Mouse (Mus musculus) midbrain, postnatal 0 days (tissue): Measurements from ENCODE around the gene Ap3b2. TPM values are rescaled to one million over a fixed set of nuclear protein-coding genes. Genes with fewer than 3 reads are reported as not detected.

Experiments
- ATAC-seq: fragments of 200-750 bp; cut with Nextera tagmentation; 2 replicates; pipeline ENCODE4 v1.8.0; 2017; ENCODE audit warnings: moderate number of reproducible peaks, mild to moderate bottlenecking, moderate TSS enrichment, moderate library complexity; ENCODE audit not compliant: low FRiP score
- DNase-seq: peaks from one replicate; pipeline ENCODE4 v3.0.0-alpha.2; 2015; ENCODE audit warnings: low spot score
- H3K27ac ChIP-seq: fragments of 300-500 bp; sonication (generic); 2 replicates; pipeline ENCODE4 v1.5.1; 2014; ENCODE audit warnings: low read depth, mild to moderate bottlenecking, low read length, mixed read lengths
- H3K27me3 ChIP-seq: fragments of 300-500 bp; sonication (generic); 2 replicates; pipeline ENCODE4 v1.6.1; 2014; ENCODE audit warnings: low read length, control low read depth, mixed read lengths; ENCODE audit not compliant: insufficient read depth
- H3K36me3 ChIP-seq: fragments of 300-500 bp; sonication (generic); 2 replicates; pipeline ENCODE4 v1.6.1; 2014; ENCODE audit warnings: low read length, control low read depth, mixed read lengths; ENCODE audit not compliant: insufficient read depth
- H3K4me1 ChIP-seq: fragments of 300-500 bp; sonication (generic); 2 replicates; pipeline ENCODE4 v1.6.1; 2014; ENCODE audit warnings: mild to moderate bottlenecking, control low read depth, antibody characterized with exemption, low read length, mixed read lengths; ENCODE audit not compliant: insufficient read depth
- H3K4me2 ChIP-seq: fragments of 300-500 bp; sonication (generic); 2 replicates; pipeline ENCODE4 v1.6.1; 2014; ENCODE audit warnings: low read depth, mild to moderate bottlenecking, low read length, mixed read lengths; ENCODE audit not compliant: poor library complexity, severe bottlenecking
- H3K4me3 ChIP-seq: fragments of 300-500 bp; sonication (generic); 2 replicates; pipeline ENCODE4 v1.5.1; 2014; ENCODE audit warnings: low read depth, mild to moderate bottlenecking, low read length, moderate library complexity
- H3K9ac ChIP-seq: fragments of 300-500 bp; sonication (generic); replicated peaks from 2 replicates; pipeline ENCODE4 v1.6.1; 2014; ENCODE audit warnings: mild to moderate bottlenecking, low read length, moderate library complexity, mixed read lengths; ENCODE audit not compliant: poor library complexity, severe bottlenecking
- H3K9me3 ChIP-seq: fragments of 300-500 bp; sonication (generic); 2 replicates; pipeline ENCODE4 v1.6.1; 2016; ENCODE audit warnings: low read length, control low read depth
- CTCF ChIP-seq: IDR thresholded peaks from 2 replicates; pipeline ENCODE4 v1.5.1; 2016; ENCODE audit warnings: antibody characterized with exemption, mild to moderate bottlenecking
- WGBS: fragments of 180-500 bp; shearing (Covaris S2); extraction: QIAGEN DNeasy Blood & Tissue Kit; methylation state at CpG from one replicate; pipeline ENCODE4 v1.1.7; 2014; 5-methylcytosine and 5-hydroxymethylcytosine counted together
- microRNA counts: library from miRNA; unstranded; fragments of <30 nt; microRNA quantifications from one replicate; lab custom pipeline; 2015
- polyA plus RNA-seq: library from polyadenylated mRNA; unstranded; fragments of >200 nt; fragmentation: Nextera tagmentation; extraction: Ambion mirVana; gene quantifications from 2 replicates; pipeline ENCODE4 v1.2.1, GENCODE M21; 2015
- total RNA-seq: library from RNA; depleted of rRNA; stranded (reverse); fragments of >200 nt; gene quantifications from 2 replicates; pipeline ENCODE4 v1.2.3, GENCODE M21; 2014; rRNA removed

The Ap3b2 gene
- total and polyA plus RNA-seq, 2 experiments from 2014 or later: 115 to 206 TPM

DNA sequence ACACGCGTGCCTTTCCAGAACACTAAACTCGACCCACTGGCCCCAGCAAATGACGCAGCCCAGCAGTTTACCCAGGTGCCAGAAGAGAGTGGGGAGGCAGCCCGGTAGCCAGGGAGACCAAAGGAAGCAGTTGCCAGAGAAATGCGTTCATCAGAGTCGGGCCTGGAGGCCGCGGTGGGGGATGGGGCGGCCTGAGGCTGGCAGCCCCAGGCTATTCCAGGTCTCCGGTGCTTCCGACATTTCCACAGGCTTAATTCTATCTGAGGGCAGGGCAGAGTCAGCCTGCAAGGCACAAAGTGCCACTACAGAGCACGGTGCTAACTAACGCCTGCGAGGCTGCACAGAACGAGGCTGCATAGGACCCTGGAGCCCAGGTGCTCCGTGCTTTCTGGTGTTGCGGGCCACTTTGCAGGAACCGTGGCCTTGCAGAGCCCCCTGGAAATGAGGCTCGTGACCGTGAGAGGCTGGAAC lies 40.7 kb downstream of the Ap3b2 start:
- peak overlapping the region; percentile 72 for H3K4me2 ChIP-seq
- H3K27ac ChIP-seq: no peak overlapping the region
- peaks cover 33% of the 10 kb centered on the region for H3K27me3 ChIP-seq
- DNase-seq (peak; percentile 40), ATAC-seq (peak; percentile 19; the same call in 1 of the 2 replicates)
- H3K4me3 ChIP-seq: peak overlapping the region; percentile 55; the same call in 1 of the 2 replicates
- H3K4me1 ChIP-seq: peaks cover 9% of the 10 kb centered on the region; the same call in 1 of the 2 replicates
- peak overlapping the region; percentile 51; the same call in 1 of the 2 replicates for H3K9ac ChIP-seq
- H3K36me3 ChIP-seq: no peaks in the 10 kb centered on the region
- H3K9me3 ChIP-seq: no peaks in the 10 kb centered on the region
- no peak for TF ChIP-seq CTCF
- WGBS: 4% methylated on average over 21 of the region's 21 CpGs

MicroRNA genes within 50 kb of the gene (microRNA counts, 519-probe panel; counts per million panel counts)
- microRNA mmu-miR-1839-3p (lab: Ali Mortazavi, UCI) (1,396 counts per million, percentile 61 among the panel's probes with 10 or more counts), microRNA mmu-miR-1839-5p (lab: Ali Mortazavi, UCI) (4,387 counts per million, percentile 86 among the panel's probes with 10 or more counts)

Other genes with a start within 250 kb of the Ap3b2 start
- gene Rps17, start 148.7 kb downstream of the Ap3b2 start, total RNA-seq: 630 and 662 TPM in 2 replicates
- gene Rps17, start 148.7 kb downstream of the Ap3b2 start, polyA plus RNA-seq: 642 and 710 TPM in 2 replicates
- 10.0 and 11.7 TPM in 2 replicates for gene Cpeb1, start 38.5 kb downstream of the Ap3b2 start, total RNA-seq
- gene Cpeb1, start 38.5 kb downstream of the Ap3b2 start, polyA plus RNA-seq: 7.3 and 8.5 TPM in 2 replicates
- not detected in 2 replicates for gene BC048679, start 4.4 kb upstream of the Ap3b2 start, total RNA-seq
- not detected in 2 replicates for gene BC048679, start 4.4 kb upstream of the Ap3b2 start, polyA plus RNA-seq
- 0.22 TPM in 1 of 2 replicates, not detected in the other for gene Fsd2, start 73.0 kb upstream of the Ap3b2 start, total RNA-seq
- 0.28 and 0.36 TPM in 2 replicates for gene Fsd2, start 73.0 kb upstream of the Ap3b2 start, polyA plus RNA-seq
- gene Whamm, start 77.3 kb upstream of the Ap3b2 start, total RNA-seq: 6.2 and 9.6 TPM in 2 replicates
- gene Whamm, start 77.3 kb upstream of the Ap3b2 start, polyA plus RNA-seq: 5.4 and 5.5 TPM in 2 replicates
- gene Homer2, start 213.6 kb upstream of the Ap3b2 start, total RNA-seq: 23.7 and 25.6 TPM in 2 replicates
- 23.5 and 29.5 TPM in 2 replicates for gene Homer2, start 213.6 kb upstream of the Ap3b2 start, polyA plus RNA-seq